Mouse (Mus musculus) bone marrow macrophage, adult 2 months (primary cell): ENCODE data around the gene Olfr1030.

Experiments used
- CTCF ChIP-seq: IDR thresholded peaks from 2 replicates; pipeline ENCODE4 v1.5.1; 2012; ENCODE audit warnings: low read depth, mild to moderate bottlenecking, low read length, moderate library complexity
- POLR2A ChIP-seq: IDR thresholded peaks from 2 replicates; pipeline ENCODE4 v1.6.1; 2012; ENCODE audit warnings: mild to moderate bottlenecking, low read depth, low read length, borderline replicate concordance

- TF ChIP-seq CTCF (no peak), POLR2A (no peak)
These were observed 26.2 kb downstream of the Olfr1030 start, which contains the start of gene Olfr1032 for GRCm38 (mm10) chr2:86005240-86005639.
